ENCODE assay signal across 10 mouse cellular contexts in the genomic region with DNA sequence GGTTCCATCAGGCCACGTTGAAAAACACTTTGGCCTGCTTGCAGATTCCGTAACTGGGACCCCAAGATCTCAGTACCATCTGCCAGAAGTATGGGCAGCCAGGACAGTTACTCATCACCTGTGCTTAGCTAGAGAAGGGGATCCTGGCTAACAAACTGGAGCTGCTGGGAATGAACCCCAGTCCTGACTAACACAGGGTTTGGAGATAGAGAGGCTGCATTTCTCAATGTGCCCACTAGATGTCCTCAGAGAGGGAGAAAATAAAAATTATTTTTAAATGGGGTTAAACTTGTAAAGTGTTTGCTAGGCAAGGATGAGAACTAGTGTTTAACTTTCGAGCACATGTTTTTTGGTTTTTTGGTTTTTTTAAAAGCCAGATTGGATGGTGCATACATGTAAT. TPM values are rescaled to one million over a fixed set of nuclear protein-coding genes. Genes with fewer than 3 reads are reported as not detected.
DNase-seq lines count a peak whose midpoint lies in the region; ATAC-seq and TF ChIP-seq lines count a peak whose summit lies in the region.
"Had no signal": no experiment of that assay in that cellular context is flagged by ENCODE, and none has a peak within 500 bp of the region (broad histone marks: within the 10 kb centered on the region; RNA-seq: fewer than 3 reads in every experiment).

No protein-coding gene starts in this region.

- H3K9ac ChIP-seq in heart, embryonic 12.5 days = no peak overlapping the region
- no peak overlapping the region for H3K9ac ChIP-seq in MEL (ENCODE audit: control insufficient read depth, low read depth, low read length, poor library complexity, severe bottlenecking)
- no peak overlapping the region for H3K9ac ChIP-seq in forebrain, embryonic 15.5 days (replicated peaks)
- H3K9ac ChIP-seq: limb, embryonic 12.5 days had no signal

- 66% methylated on average over 3 of the region's 3 CpGs for WGBS in heart, embryonic 12.5 days
- 70% methylated on average over 3 of the region's 3 CpGs for WGBS in forebrain, embryonic 15.5 days

- peak; percentile 62 for TF ChIP-seq RAD21 in MEL (IDR thresholded peaks at IDR 0.05; ENCODE audit: low read depth, low read length)

- H3K4me2 ChIP-seq in heart, embryonic 12.5 days = no peak overlapping the region
- H3K4me2 ChIP-seq in forebrain, embryonic 15.5 days (replicated peaks) = no peak overlapping the region
- H3K4me2 ChIP-seq: limb, embryonic 12.5 days had no signal

- H3K4me3 ChIP-seq in heart, embryonic 12.5 days = no peak overlapping the region
- no peak overlapping the region for H3K4me3 ChIP-seq in MEL (ENCODE audit: control insufficient read depth in 1 of 2, insufficient read depth in 1 of 2, low read depth in 2 of 2, low read length in 2 of 2)
- H3K4me3 ChIP-seq in forebrain, embryonic 15.5 days = no peak overlapping the region
- H3K4me3 ChIP-seq: limb, embryonic 12.5 days had no signal

- peaks cover 4% of the 10 kb centered on the region; the same call in 1 of the 2 replicates for H3K36me3 ChIP-seq in heart, embryonic 12.5 days
- H3K36me3 ChIP-seq in MEL (ENCODE audit: control insufficient read depth in 1 of 2, insufficient read depth in 2 of 2, low read length in 2 of 2) = no peaks in the 10 kb centered on the region
- H3K36me3 ChIP-seq in forebrain, embryonic 15.5 days = no peaks in the 10 kb centered on the region
- H3K36me3 ChIP-seq: limb, embryonic 12.5 days had no signal

- no peaks in the 10 kb centered on the region for H3K27me3 ChIP-seq in heart, embryonic 12.5 days (replicated peaks)
- H3K27me3 ChIP-seq in MEL (ENCODE audit: control insufficient read depth in 1 of 2, insufficient read depth in 2 of 2, low read length in 2 of 2) = no peaks in the 10 kb centered on the region
- 0 out of 2 replicates have a peak, but pooled peaks cover 2% of the 10 kb centered on the region for H3K27me3 ChIP-seq in forebrain, embryonic 15.5 days
- H3K27me3 ChIP-seq: limb, embryonic 12.5 days had no signal

- ATAC-seq in heart, embryonic 12.5 days (ENCODE audit: insufficient number of reproducible peaks, low FRiP score) = no peak
- ATAC-seq in forebrain, embryonic 15.5 days (replicated peaks) = peak; percentile 61; the same call in 1 of the 2 replicates
- peak; percentile 59; the same call in 1 of the 2 replicates for ATAC-seq in megakaryocyte-erythroid progenitor cell, adult 5-6 weeks (replicated peaks; ENCODE audit: low FRiP score, low TSS enrichment, poor library complexity, severe bottlenecking)

- DNase-seq in heart, adult 8-10 months (ENCODE audit: low spot score) = peak; percentile 48
- DNase-seq in 416B (ENCODE audit: low read depth) = peak; percentile 67
- DNase-seq in MEL (ENCODE audit: low read depth, low spot score) = peak; percentile 68
- DNase-seq in kidney, postnatal 14 days = peak; percentile 57
- no peak for DNase-seq in ovary, postnatal 10 days (ENCODE audit: low spot score)

- no peak for TF ChIP-seq POLR2A in MEL (IDR thresholded peaks at IDR 0.05; ENCODE audit: control insufficient read depth in 1 of 2, insufficient read depth in 1 of 2, low read depth in 1 of 2, low read length in 2 of 2, poor library complexity in 1 of 2)

- H3K79me2 ChIP-seq in MEL (ENCODE audit: control insufficient read depth, insufficient read depth, low read length, poor library complexity) = no peaks in the 10 kb centered on the region

- TF ChIP-seq EP300 in MEL (IDR thresholded peaks at IDR 0.05; ENCODE audit: low read depth in 1 of 2, low read length in 2 of 2) = no peak

- H3K27ac ChIP-seq in heart, embryonic 12.5 days (ENCODE audit: poor library complexity, severe bottlenecking) = no peak overlapping the region
- no peak overlapping the region for H3K27ac ChIP-seq in MEL (ENCODE audit: control insufficient read depth, low read depth, low read length)
- H3K27ac ChIP-seq in forebrain, embryonic 15.5 days (replicated peaks) = no peak overlapping the region
- H3K27ac ChIP-seq: limb, embryonic 12.5 days had no signal

- TF ChIP-seq CTCF in MEL (IDR thresholded peaks at IDR 0.05 in 2 of 3, conservative IDR thresholded peaks at IDR 0.05 in 1 of 3; ENCODE audit: control insufficient read depth in 1 of 3, insufficient read depth in 1 of 3, low read depth in 2 of 3, low read length in 3 of 3, poor library complexity in 1 of 3, severe bottlenecking in 1 of 3) = peak; percentile 8 to 90 (median 77); a peak in 4 of 6 replicates

- no peaks in the 10 kb centered on the region for H3K4me1 ChIP-seq in heart, embryonic 12.5 days (replicated peaks)
- no peaks in the 10 kb centered on the region for H3K4me1 ChIP-seq in MEL (ENCODE audit: control insufficient read depth in 1 of 2, insufficient read depth in 2 of 2, low read length in 2 of 2)
- H3K4me1 ChIP-seq in forebrain, embryonic 15.5 days = no peaks in the 10 kb centered on the region
- H3K4me1 ChIP-seq: limb, embryonic 12.5 days had no signal

- H3K9me3 ChIP-seq in heart, embryonic 12.5 days (replicated peaks) = no peaks in the 10 kb centered on the region
- no peaks in the 10 kb centered on the region for H3K9me3 ChIP-seq in MEL (replicated peaks; ENCODE audit: insufficient read depth, low read length)
- H3K9me3 ChIP-seq in forebrain, embryonic 15.5 days = no peaks in the 10 kb centered on the region
- H3K9me3 ChIP-seq: limb, embryonic 12.5 days had no signal

TF ChIP-seq in MEL, 35 proteins besides CTCF, POLR2A, EP300 and RAD21:
- TF ChIP-seq RCOR1 (IDR thresholded peaks at IDR 0.05; ENCODE audit: low read depth, low read length) (no peak), USF1 (IDR thresholded peaks at IDR 0.05; ENCODE audit: low read depth, low read length) (no peak), SMC3 (IDR thresholded peaks at IDR 0.05; ENCODE audit: low read depth, low read length) (peak; percentile 64), NELFE (IDR thresholded peaks at IDR 0.05; ENCODE audit: low read depth, low read length) (no peak), POLR2AphosphoS2 (IDR thresholded peaks at IDR 0.05; ENCODE audit: low read length) (no peak), UBTF (IDR thresholded peaks at IDR 0.05; ENCODE audit: borderline replicate concordance, insufficient read depth, low read depth, low read length) (no peak), MYC (IDR thresholded peaks at IDR 0.05; ENCODE audit: low read depth, low read length) (peak; percentile 41; the same call in 1 of the 2 replicates), ZC3H11A (IDR thresholded peaks at IDR 0.05; ENCODE audit: low read depth, low read length) (peak; percentile 43), E2F4 (IDR thresholded peaks at IDR 0.05; ENCODE audit: borderline replicate concordance, low read depth, low read length) (no peak), CHD2 (IDR thresholded peaks at IDR 0.05; ENCODE audit: low read length) (no peak), SIN3A (IDR thresholded peaks at IDR 0.05; ENCODE audit: low read length) (no peak)

RNA-seq across cellular contexts. Expression of a gene that starts 11.2 kb away (rescaled TPM):
- not detected for total RNA-seq in heart, adult 8-10 months (2022)
- not detected in 2 replicates for polyA plus RNA-seq in heart, embryonic 12.5 days (2016; fragmentation: Nextera tagmentation; extraction: Ambion mirVana)
- not detected in 2 replicates for total RNA-seq in MEL (2012; rRNA removed)
- not detected for polyA plus RNA-seq in MEL (2012; ENCODE audit: insufficient read depth in 1 of 2, insufficient read length in 2 of 2, low read depth in 1 of 2, low replicate concordance in 2 of 2, missing spikeins in 1 of 2)
- not detected in 2 replicates for polyA plus RNA-seq in forebrain, embryonic 15.5 days (2015; fragmentation: Nextera tagmentation; extraction: Ambion mirVana)
- not detected in 2 replicates for total RNA-seq in megakaryocyte-erythroid progenitor cell, adult 5-6 weeks (2014; fragmentation: Nextera tagmentation)
- not detected in 2 replicates for total RNA-seq in megakaryocyte-erythroid progenitor cell, adult 5-6 weeks (2017)
- polyA plus RNA-seq: limb, embryonic 12.5 days; stomach, embryonic 16.5 days had no signal

RNA-seq across cellular contexts. Expression of a gene that starts 29.0 kb away (rescaled TPM):
- 1 to 10 TPM; 1.2 to 1.8 (median 1.5) TPM for total RNA-seq in heart, adult 8-10 months (2022)
- 8.6 and 9.5 TPM in 2 replicates for polyA plus RNA-seq in heart, embryonic 12.5 days (2016; fragmentation: Nextera tagmentation; extraction: Ambion mirVana)
- total RNA-seq in MEL (2012; rRNA removed) = 3.9 and 6.0 TPM in 2 replicates
- polyA plus RNA-seq in MEL (2012; ENCODE audit: insufficient read depth in 1 of 2, insufficient read length in 2 of 2, low read depth in 1 of 2, low replicate concordance in 2 of 2, missing spikeins in 1 of 2) = 10 to 100 TPM in 1 of 2 experiments, not detected in 1; 11.6 TPM
- polyA plus RNA-seq in forebrain, embryonic 15.5 days (2015; fragmentation: Nextera tagmentation; extraction: Ambion mirVana) = 0.37 and 1.2 TPM in 2 replicates
- total RNA-seq in megakaryocyte-erythroid progenitor cell, adult 5-6 weeks (2014; fragmentation: Nextera tagmentation) = 1.2 and 1.6 TPM in 2 replicates
- total RNA-seq in megakaryocyte-erythroid progenitor cell, adult 5-6 weeks (2017) = 3.0 and 11.7 TPM in 2 replicates

RNA-seq across cellular contexts. Expression of a gene that starts 52.8 kb away (rescaled TPM):
- 10 to 100 TPM; 22.3 to 23.6 (median 22.8) TPM for total RNA-seq in heart, adult 8-10 months (2022)
- 28.8 and 29.7 TPM in 2 replicates for polyA plus RNA-seq in heart, embryonic 12.5 days (2016; fragmentation: Nextera tagmentation; extraction: Ambion mirVana)
- total RNA-seq in MEL (2012; rRNA removed) = 19.5 and 23.4 TPM in 2 replicates
- polyA plus RNA-seq in MEL (2012; ENCODE audit: insufficient read depth in 1 of 2, insufficient read length in 2 of 2, low read depth in 1 of 2, low replicate concordance in 2 of 2, missing spikeins in 1 of 2) = 10 to 100 TPM in 1 of 2 experiments, not detected in 1; 28.4 TPM
- 12.7 and 14.4 TPM in 2 replicates for polyA plus RNA-seq in forebrain, embryonic 15.5 days (2015; fragmentation: Nextera tagmentation; extraction: Ambion mirVana)
- total RNA-seq in megakaryocyte-erythroid progenitor cell, adult 5-6 weeks (2014; fragmentation: Nextera tagmentation) = 30.2 and 40.8 TPM in 2 replicates
- total RNA-seq in megakaryocyte-erythroid progenitor cell, adult 5-6 weeks (2017) = 55.3 and 62.6 TPM in 2 replicates
